ENCODE assay signal across 29 mouse cellular contexts in the genomic region with DNA sequence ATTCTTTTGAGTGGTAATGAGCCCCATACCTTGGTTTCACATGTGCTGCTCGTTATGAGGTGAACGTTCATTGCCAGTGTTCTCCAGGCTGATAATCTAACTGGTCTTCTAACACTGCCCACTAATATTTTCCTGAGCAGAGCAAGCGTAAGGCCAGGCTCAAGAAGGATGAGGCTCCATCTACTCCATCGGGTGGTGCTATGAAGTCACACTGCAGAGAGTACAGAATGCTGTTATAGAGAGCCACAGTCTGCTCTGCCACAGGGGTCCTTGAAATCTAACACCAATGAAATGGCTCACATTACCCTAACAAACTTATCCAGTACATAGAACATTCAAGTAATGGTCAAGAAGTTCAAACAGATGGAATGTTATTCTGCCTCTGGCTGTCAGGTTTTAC. TPM values are rescaled to one million over a fixed set of nuclear protein-coding genes. Genes with fewer than 3 reads are reported as not detected.
DNase-seq lines count a peak whose midpoint lies in the region; ATAC-seq and TF ChIP-seq lines count a peak whose summit lies in the region.
"Had no signal": no experiment of that assay in that cellular context is flagged by ENCODE, and none has a peak within 500 bp of the region (broad histone marks: within the 10 kb centered on the region; RNA-seq: fewer than 3 reads in every experiment).

No protein-coding gene starts in this region.

- no peaks in the 10 kb centered on the region for H3K9me3 ChIP-seq in kidney, postnatal 0 days (replicated peaks; ENCODE audit: low read length)
- no peaks in the 10 kb centered on the region for H3K9me3 ChIP-seq in kidney, embryonic 16.5 days (ENCODE audit: low read length)
- H3K9me3 ChIP-seq: embryonic facial prominence, embryonic 13.5 days; embryonic facial prominence, embryonic 15.5 days; forebrain, embryonic 10.5 days; forebrain, embryonic 12.5 days; G1E had no signal

- H3K4me2 ChIP-seq in kidney, postnatal 0 days (ENCODE audit: low read length) = no peak overlapping the region
- no peak overlapping the region for H3K4me2 ChIP-seq in kidney, embryonic 16.5 days (replicated peaks; ENCODE audit: low read depth, low read length)
- H3K4me2 ChIP-seq: embryonic facial prominence, embryonic 13.5 days; embryonic facial prominence, embryonic 15.5 days; forebrain, embryonic 12.5 days had no signal

- H3K27me3 ChIP-seq in kidney, postnatal 0 days (ENCODE audit: insufficient read depth, low read length) = no peaks in the 10 kb centered on the region
- H3K27me3 ChIP-seq in kidney, embryonic 16.5 days (ENCODE audit: insufficient read depth, low read length) = no peaks in the 10 kb centered on the region
- H3K27me3 ChIP-seq: CH12.LX; embryonic facial prominence, embryonic 13.5 days; embryonic facial prominence, embryonic 15.5 days; forebrain, embryonic 12.5 days had no signal

- no peak for ATAC-seq in kidney, postnatal 0 days (replicated peaks; ENCODE audit: low FRiP score, low read depth)
- no peak for ATAC-seq in kidney, embryonic 16.5 days (ENCODE audit: low FRiP score, low TSS enrichment)
- ATAC-seq: CD4-positive, CD25-positive, alpha-beta regulatory T cell, adult 4 months; forebrain, embryonic 14.5 days; forebrain, embryonic 16.5 days had no signal

- no peak overlapping the region for H3K4me3 ChIP-seq in kidney, postnatal 0 days (replicated peaks; ENCODE audit: low read depth, low read length)
- H3K4me3 ChIP-seq in kidney, embryonic 16.5 days (ENCODE audit: low read length) = no peak overlapping the region
- H3K4me3 ChIP-seq: embryonic facial prominence, embryonic 13.5 days; embryonic facial prominence, embryonic 15.5 days; erythroblast, embryonic 14.5 days; forebrain, embryonic 10.5 days; forebrain, embryonic 12.5 days had no signal

- no peak overlapping the region for H3K27ac ChIP-seq in kidney, postnatal 0 days
- H3K27ac ChIP-seq in kidney, embryonic 16.5 days (ENCODE audit: low read length) = no peak overlapping the region
- H3K27ac ChIP-seq: embryonic facial prominence, embryonic 13.5 days; embryonic facial prominence, embryonic 15.5 days; forebrain, embryonic 10.5 days; forebrain, embryonic 12.5 days had no signal

- H3K9ac ChIP-seq in kidney, postnatal 0 days (ENCODE audit: low read depth, low read length) = no peak overlapping the region
- H3K9ac ChIP-seq in kidney, embryonic 16.5 days (replicated peaks; ENCODE audit: low read length) = no peak overlapping the region
- H3K9ac ChIP-seq: embryonic facial prominence, embryonic 13.5 days; embryonic facial prominence, embryonic 15.5 days; forebrain, embryonic 12.5 days had no signal

- 0 out of 2 replicates have a peak, but pooled peaks cover 4% of the 10 kb centered on the region for H3K36me3 ChIP-seq in kidney, postnatal 0 days (ENCODE audit: insufficient read depth, low read length)
- peaks cover 7% of the 10 kb centered on the region; the same call in 1 of the 2 replicates for H3K36me3 ChIP-seq in kidney, embryonic 16.5 days (ENCODE audit: insufficient read depth, low read length)
- H3K36me3 ChIP-seq: embryonic facial prominence, embryonic 13.5 days had no signal

- DNase-seq in embryo, embryonic 10.5 days (ENCODE audit: low spot score) = peak; percentile 8
- no peak for DNase-seq in embryo, embryonic 10 days (ENCODE audit: low spot score)
- peak; percentile 46 for DNase-seq in heart, adult 11 months
- no peak for DNase-seq in heart, postnatal 25 days (ENCODE audit: low spot score)
- DNase-seq in kidney, postnatal 0 days (ENCODE audit: low spot score) = peak; percentile 5
- DNase-seq in urinary bladder, postnatal 4 days (ENCODE audit: low spot score in 2 of 2) = peak; percentile 3 to 8
- DNase-seq in urinary bladder, postnatal 10 days (ENCODE audit: low spot score) = no peak
- DNase-seq: adrenal gland, adult 2 months; adrenal gland, postnatal 10 days; adrenal gland, postnatal 25 days; B cell, adult 2 months; cerebellum, adult 11 months; cerebellum, adult 18-20 months; cerebellum, adult 8-10 months; cerebellum, adult 9-11 months; cerebellum, postnatal 14 days; cerebellum, postnatal 36 days; embryo, embryonic 11 days had no signal

- WGBS in kidney, postnatal 0 days = 83% methylated on average over 4 of the region's 4 CpGs
- WGBS in kidney, embryonic 16.5 days = 82% methylated on average over 4 of the region's 4 CpGs

- intact Hi-C loops in heart, postnatal 25 days (cut with DNase I) = no loop called here

- TF ChIP-seq CTCF in kidney, postnatal 0 days (IDR thresholded peaks at IDR 0.05; ENCODE audit: low read depth) = no peak

- H3K4me1 ChIP-seq in kidney, postnatal 0 days (replicated peaks; ENCODE audit: insufficient read depth, low read length) = no peaks in the 10 kb centered on the region
- H3K4me1 ChIP-seq in kidney, embryonic 16.5 days (ENCODE audit: insufficient read depth, low read length) = no peaks in the 10 kb centered on the region
- H3K4me1 ChIP-seq: embryonic facial prominence, embryonic 13.5 days; embryonic facial prominence, embryonic 15.5 days; forebrain, embryonic 10.5 days; forebrain, embryonic 12.5 days had no signal

RNA-seq across cellular contexts. Expression of gene Zdhhc23, which starts 21.6 kb away (rescaled TPM):
- total RNA-seq in heart, postnatal 25 days (2021) = under 1 TPM; 0.28 to 0.52 TPM
- 2.0 and 2.3 TPM in 2 replicates for polyA plus RNA-seq in kidney, postnatal 0 days (2015; fragmentation: Nextera tagmentation; extraction: Ambion mirVana)
- polyA plus RNA-seq in kidney, embryonic 16.5 days (2015; fragmentation: Nextera tagmentation; extraction: Ambion mirVana) = 2.4 and 2.6 TPM in 2 replicates

RNA-seq across cellular contexts. Expression of gene Qtrt2, which starts 31.4 kb away (rescaled TPM):
- 10 to 100 TPM; 15.4 to 15.5 TPM for total RNA-seq in heart, postnatal 25 days (2021)
- 22.8 and 24.6 TPM in 2 replicates for polyA plus RNA-seq in kidney, postnatal 0 days (2015; fragmentation: Nextera tagmentation; extraction: Ambion mirVana)
- polyA plus RNA-seq in kidney, embryonic 16.5 days (2015; fragmentation: Nextera tagmentation; extraction: Ambion mirVana) = 30.7 and 30.9 TPM in 2 replicates

Comparison
In these comparisons a context has a peak if more than half of its experiments do, and no peak if none do; other contexts are left out.
1. DNase-seq: peak in embryo, embryonic 10.5 days (single experiment), heart, adult 11 months (single experiment), kidney, postnatal 0 days (single experiment) and urinary bladder, postnatal 4 days (2 of 2); none in embryo, embryonic 10 days (single experiment), heart, postnatal 25 days (single experiment) and urinary bladder, postnatal 10 days (single experiment).